14 mouse cellular contexts compared by ENCODE assay signal in genomic region chr3:102310243-102310642, GRCm38 (mm10).
DNase-seq lines count a peak whose midpoint lies in the region; ATAC-seq and TF ChIP-seq lines count a peak whose summit lies in the region.
"Had no signal": no experiment of that assay in that cellular context is flagged by ENCODE, and none has a peak within 500 bp of the region (broad histone marks: within the 10 kb centered on the region; RNA-seq: fewer than 3 reads in every experiment).

No protein-coding gene starts in this region.

- H3K4me3 ChIP-seq in C2C12 (ENCODE audit: insufficient read depth, poor library complexity, severe bottlenecking) = no peak overlapping the region
- H3K4me3 ChIP-seq in limb, embryonic 13.5 days = no peak overlapping the region
- H3K4me3 ChIP-seq: erythroblast, embryonic 14.5 days; hindbrain, embryonic 13.5 days; neural tube, embryonic 13.5 days had no signal

- TF ChIP-seq CTCF in C2C12 (IDR thresholded peaks at IDR 0.05; ENCODE audit: control insufficient read depth, insufficient read depth, insufficient read length) = no peak

- 75% methylated on average over 9 of the region's 9 CpGs for WGBS in limb, embryonic 13.5 days

- no peaks in the 10 kb centered on the region for H3K79me2 ChIP-seq in C2C12 (ENCODE audit: control insufficient read depth, insufficient read depth)

- H3ac ChIP-seq in C2C12 (ENCODE audit: control insufficient read depth, insufficient read length, low read depth) = no peak overlapping the region

- H3K9me3 ChIP-seq in limb, embryonic 13.5 days = no peaks in the 10 kb centered on the region
- H3K9me3 ChIP-seq: G1E; hindbrain, embryonic 13.5 days; neural tube, embryonic 13.5 days had no signal

- peak; percentile 57; the same call in 1 of the 2 replicates for ATAC-seq in limb, embryonic 13.5 days (ENCODE audit: low FRiP score, low read depth)
- ATAC-seq in megakaryocyte, adult 5-6 weeks (ENCODE audit: poor library complexity, severe bottlenecking) = no peak
- ATAC-seq: liver, postnatal 0 days had no signal

- peaks cover 10% of the 10 kb centered on the region; the same call in 1 of the 2 replicates for H3K4me1 ChIP-seq in limb, embryonic 13.5 days
- H3K4me1 ChIP-seq: hindbrain, embryonic 13.5 days had no signal

- peak overlapping the region; percentile 16; the same call in 1 of the 2 replicates for H3K4me2 ChIP-seq in limb, embryonic 13.5 days (replicated peaks)
- H3K4me2 ChIP-seq: hindbrain, embryonic 13.5 days; neural tube, embryonic 13.5 days had no signal

- H3K27ac ChIP-seq in limb, embryonic 13.5 days = no peak overlapping the region
- H3K27ac ChIP-seq: hindbrain, embryonic 13.5 days; neural tube, embryonic 13.5 days had no signal

- no peak overlapping the region for H3K9ac ChIP-seq in limb, embryonic 13.5 days
- H3K9ac ChIP-seq: hindbrain, embryonic 13.5 days; liver, postnatal 0 days; neural tube, embryonic 13.5 days had no signal

- H3K79me3 ChIP-seq in C2C12 (ENCODE audit: low read depth) = no peaks in the 10 kb centered on the region

- no peaks in the 10 kb centered on the region for H3K27me3 ChIP-seq in C2C12 (ENCODE audit: control insufficient read depth, insufficient read depth, insufficient read length)
- H3K27me3 ChIP-seq in limb, embryonic 13.5 days = no peaks in the 10 kb centered on the region
- H3K27me3 ChIP-seq: hindbrain, embryonic 13.5 days; neural tube, embryonic 13.5 days had no signal

- peak; percentile 8 for DNase-seq in kidney, postnatal 10 days
- no peak for DNase-seq in kidney, adult 11 months
- peak; percentile 31 for DNase-seq in R1 (ENCODE audit: low read depth, low spot score)
- no peak for DNase-seq in left cerebral cortex, adult 8-10 months (ENCODE audit: low spot score in 2 of 2)
- DNase-seq in thymus, postnatal 0 days (ENCODE audit: low spot score) = no peak
- DNase-seq: cerebellum, adult 9-11 months had no signal

- no peaks in the 10 kb centered on the region for H3K36me3 ChIP-seq in C2C12 (ENCODE audit: control insufficient read depth, insufficient read depth)
- H3K36me3 ChIP-seq in limb, embryonic 13.5 days = no peaks in the 10 kb centered on the region
- H3K36me3 ChIP-seq: G1E; hindbrain, embryonic 13.5 days; neural tube, embryonic 13.5 days had no signal

TF ChIP-seq in C2C12, 6 proteins besides CTCF, POLR2A, EP300 and RAD21:
- TF ChIP-seq MYOD1 (IDR thresholded peaks at IDR 0.05; ENCODE audit: control insufficient read depth, insufficient read length, low read depth) = peak; percentile 99
- no peak for TF ChIP-seq MAX (IDR thresholded peaks at IDR 0.05)
- TF ChIP-seq FOSL1 (IDR thresholded peaks at IDR 0.05; ENCODE audit: insufficient read depth, low read length, poor library complexity, severe bottlenecking) = peak; percentile 97

Comparison
In these comparisons a context has a peak if more than half of its experiments do, and no peak if none do; other contexts are left out.
1. DNase-seq: peak in kidney, postnatal 10 days (single experiment) and R1 (single experiment); none in kidney, adult 11 months (single experiment), left cerebral cortex, adult 8-10 months (0 of 2) and thymus, postnatal 0 days (single experiment).